ENCODE assay signal across 7 mouse cellular contexts in the genomic region with DNA sequence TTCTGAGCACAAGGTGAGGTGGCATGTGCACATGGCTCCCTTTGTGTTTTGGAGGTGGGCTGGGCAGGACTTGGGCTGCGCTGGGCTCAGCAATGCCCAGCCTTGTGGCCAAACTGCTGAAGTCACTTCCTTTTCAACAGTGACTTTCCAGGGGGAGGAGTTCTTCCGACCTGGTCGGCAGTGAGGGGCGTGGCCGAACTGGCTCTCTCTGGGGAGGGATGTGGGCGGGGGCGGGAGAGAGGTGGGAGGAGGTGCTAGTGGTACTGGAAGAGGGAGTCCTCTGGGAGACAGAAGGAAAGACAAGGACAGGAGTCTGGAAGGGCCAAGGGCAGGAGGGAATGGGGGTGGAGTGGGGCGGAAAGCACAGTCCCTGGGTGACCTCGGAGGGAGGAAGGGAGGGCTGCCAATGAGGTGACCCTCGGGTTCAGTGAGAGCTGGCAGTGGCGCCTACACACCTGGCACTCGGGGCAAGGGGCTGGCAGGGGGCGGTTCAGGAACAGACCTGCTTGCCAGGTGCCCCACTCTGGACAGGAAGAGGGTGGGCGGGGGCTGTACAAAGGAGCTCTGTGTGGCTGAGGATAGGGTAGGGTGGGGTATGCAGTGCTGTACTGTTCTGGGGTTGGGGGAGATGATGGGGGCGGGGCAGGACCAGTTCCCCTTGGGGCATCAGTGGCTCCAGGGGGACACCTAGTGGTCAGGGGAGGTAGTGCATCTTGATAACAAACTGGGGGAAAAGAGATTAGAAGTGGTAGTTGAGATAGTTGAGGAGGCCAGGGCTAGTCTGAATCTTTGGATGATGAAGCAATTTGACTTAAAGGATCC. TPM values are rescaled to one million over a fixed set of nuclear protein-coding genes. Genes with fewer than 3 reads are reported as not detected.
A peak's percentile ranks its signal among the peaks of the same experiment; 100 is the strongest.
DNase-seq lines count a peak whose midpoint lies in the region; ATAC-seq lines count a peak whose summit lies in the region.

No protein-coding gene starts in this region.

- peak; percentile 98 for DNase-seq in ZHBTc4 (ENCODE audit: low read depth, low spot score)
- DNase-seq in cerebellum, adult 9-11 months, result peak; percentile 75
- DNase-seq in hindbrain, embryonic 11.5 days (ENCODE audit: low spot score), result peak; percentile 84
- peak; percentile 39 to 64 for DNase-seq in layer of hippocampus, postnatal 36 days
- DNase-seq in spleen, adult 12 weeks (ENCODE audit: low spot score), result peak; percentile 63

- H3K9ac ChIP-seq in hindbrain, embryonic 11.5 days (ENCODE audit: low read depth, low read length), result no peak overlapping the region

- H3K4me1 ChIP-seq in hindbrain, embryonic 11.5 days (replicated peaks; ENCODE audit: control insufficient read depth, insufficient read depth, low read length), result peaks cover 16% of the 10 kb centered on the region

- no peaks in the 10 kb centered on the region for H3K9me3 ChIP-seq in hindbrain, embryonic 11.5 days (ENCODE audit: control insufficient read depth, low read length)

- WGBS in hindbrain, embryonic 11.5 days, result 9% methylated on average over 14 of the region's 15 CpGs

- H3K27ac ChIP-seq in hindbrain, embryonic 11.5 days (ENCODE audit: low read depth, low read length), result no peak overlapping the region

- peaks cover 8% of the 10 kb centered on the region; the same call in 1 of the 2 replicates for H3K36me3 ChIP-seq in hindbrain, embryonic 11.5 days (ENCODE audit: control insufficient read depth, insufficient read depth, low read length)

- no peaks in the 10 kb centered on the region for H3K27me3 ChIP-seq in hindbrain, embryonic 11.5 days (ENCODE audit: control insufficient read depth, insufficient read depth, low read length)

- H3K4me3 ChIP-seq in hindbrain, embryonic 11.5 days (ENCODE audit: low read depth, low read length), result no peak overlapping the region

- H3K4me2 ChIP-seq in hindbrain, embryonic 11.5 days (replicated peaks; ENCODE audit: low read depth, low read length), result no peak overlapping the region

- ATAC-seq in frontal cortex, adult (ENCODE audit: low TSS enrichment), result 0 out of 2 replicates have a peak, but pooled peaks have one; percentile 1
- ATAC-seq in hindbrain, embryonic 11.5 days (ENCODE audit: low FRiP score), result peak; percentile 86
- peak; percentile 67 for ATAC-seq in megakaryocyte progenitor cell, adult 5-6 weeks (replicated peaks; ENCODE audit: poor library complexity)

RNA-seq across cellular contexts. Expression of gene Ahdc1, which starts 45.2 kb away (rescaled TPM):
- polyA plus RNA-seq in hindbrain, embryonic 11.5 days (2014; fragmentation: Nextera tagmentation; extraction: Ambion mirVana), result 6.8 and 9.0 TPM in 2 replicates
- total RNA-seq in layer of hippocampus, postnatal 36 days (2021), result 100 to 1,000 TPM; 111 to 113 TPM
- 4.1 and 5.3 TPM in 2 replicates for total RNA-seq in megakaryocyte progenitor cell, adult 5-6 weeks (2015)
- total RNA-seq in megakaryocyte progenitor cell, adult 5-6 weeks (2017), result 0.81 and 3.8 TPM in 2 replicates

Comparison
In these comparisons a context has a peak if more than half of its experiments do, and no peak if none do; other contexts are left out.
1. ATAC-seq: peak in every context shown above with its lines; median percentile 86 in hindbrain, embryonic 11.5 days; 67 in megakaryocyte progenitor cell, adult 5-6 weeks; 1 in frontal cortex, adult.
2. RNA of gene Ahdc1, which starts 45.2 kb away (total RNA-seq): 111 to 113 TPM in layer of hippocampus, postnatal 36 days; 0.81 to 5.3 TPM in megakaryocyte progenitor cell, adult 5-6 weeks; every median in the first group is over 10 times any median in the second.
3. Peak in every context shown above with its lines, with median percentiles within 50 percentile points of each other: DNase-seq.